Mouse (Mus musculus) heart, embryonic 11.5 days (tissue): ENCODE data around the gene Zfand4. TPM values are rescaled to one million over a fixed set of nuclear protein-coding genes. Genes with fewer than 3 reads are reported as not detected.
"Not testable (repeated sequence)": the region's sequence is repeated elsewhere in the genome, so short reads cannot be mapped to it uniquely, and the experiment has no call there.

Experiments used
- ATAC-seq: fragments of 200-750 bp; cut with Nextera tagmentation; replicated peaks from 2 replicates; pipeline ENCODE4 v1.8.0; 2017; ENCODE audit warnings: moderate library complexity; ENCODE audit not compliant: insufficient number of reproducible peaks, low FRiP score, low TSS enrichment
- H3K27ac ChIP-seq: fragments of 300-500 bp; sonication (generic); 2 replicates; pipeline ENCODE4 v1.5.1; 2014; ENCODE audit warnings: mild to moderate bottlenecking, low read depth, low read length
- H3K27me3 ChIP-seq: fragments of 300-500 bp; sonication (generic); 2 replicates; pipeline ENCODE4 v1.6.1; 2014; ENCODE audit warnings: mild to moderate bottlenecking, low read length, mixed read lengths; ENCODE audit not compliant: control insufficient read depth, insufficient read depth
- H3K36me3 ChIP-seq: fragments of 300-500 bp; sonication (generic); 2 replicates; pipeline ENCODE4 v1.6.1; 2014; ENCODE audit warnings: mild to moderate bottlenecking, low read length, moderate library complexity, mixed read lengths; ENCODE audit not compliant: control insufficient read depth, insufficient read depth
- H3K4me1 ChIP-seq: fragments of 300-500 bp; sonication (generic); 2 replicates; pipeline ENCODE4 v1.6.1; 2014; ENCODE audit warnings: low read length; ENCODE audit not compliant: control insufficient read depth, insufficient read depth
- H3K4me2 ChIP-seq: fragments of 300-500 bp; sonication (generic); 2 replicates; pipeline ENCODE4 v1.6.1; 2014; ENCODE audit warnings: mild to moderate bottlenecking, moderate library complexity
- H3K4me3 ChIP-seq: fragments of 300-500 bp; sonication (generic); 2 replicates; pipeline ENCODE4 v1.5.1; 2014; ENCODE audit warnings: low read depth, low read length
- H3K9ac ChIP-seq: fragments of 300-500 bp; sonication (generic); 2 replicates; pipeline ENCODE4 v1.6.1; 2014; ENCODE audit warnings: mild to moderate bottlenecking, low read depth, low read length, moderate library complexity
- H3K9me3 ChIP-seq: fragments of 300-500 bp; sonication (generic); replicated peaks from 2 replicates; pipeline ENCODE4 v1.6.1; 2016; ENCODE audit warnings: low read length; ENCODE audit not compliant: control insufficient read depth
- WGBS: fragments of 180-500 bp; shearing (Covaris S2); extraction: QIAGEN DNeasy Blood & Tissue Kit; methylation state at CpG from one replicate; pipeline ENCODE4 v1.1.7; 2014; ENCODE audit not compliant: insufficient replicate concordance; 5-methylcytosine and 5-hydroxymethylcytosine counted together
- polyA plus RNA-seq: library from polyadenylated mRNA; unstranded; fragments of >200 nt; fragmentation: Nextera tagmentation; extraction: Ambion mirVana; gene quantifications from 2 replicates; pipeline ENCODE4 v1.2.1, GENCODE M21; 2014

The Zfand4 gene
- 4.5 and 6.3 TPM in 2 replicates for polyA plus RNA-seq

DNA sequence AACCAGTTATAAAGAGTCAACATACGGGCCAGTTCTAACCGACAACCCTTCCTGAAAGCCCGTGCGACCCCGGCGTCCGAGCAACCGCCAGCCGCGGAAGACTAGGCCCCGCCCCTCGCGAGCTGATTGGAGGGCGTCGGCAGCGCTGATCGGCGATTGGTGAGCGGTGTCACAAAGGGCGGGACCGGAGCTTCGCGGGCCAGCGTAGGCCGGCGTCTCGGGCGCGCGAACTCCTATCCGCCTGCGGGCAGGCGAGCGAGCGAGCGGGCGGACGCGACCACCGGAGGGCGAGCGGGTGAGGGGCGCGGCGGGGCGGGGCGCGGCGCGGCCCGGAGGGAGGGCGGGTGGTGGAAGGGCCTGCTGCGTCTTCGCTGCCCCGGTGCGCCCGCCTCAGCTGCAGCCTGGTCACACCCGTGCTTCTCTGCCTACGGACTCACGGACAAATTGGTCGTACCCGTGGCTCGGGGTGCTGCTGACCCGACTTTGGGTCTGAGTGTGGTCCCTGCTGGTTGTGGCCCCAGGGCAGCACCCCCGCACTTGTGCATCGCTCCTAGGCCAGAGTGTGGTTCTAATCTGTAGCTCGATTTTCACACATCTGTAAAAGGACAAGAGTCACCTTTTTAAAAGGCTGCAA lies at the start of gene Zfand4:
Gene Zfand4 (plus strand): TSS at position 205 of the 634 bp plus-strand sequence.
- Histone ChIP-seq H3K4me3 (peak within 1 kb of the TSS; percentile 68), H3K9ac (peak within 1 kb of the TSS; percentile 80), H3K9me3 (no peaks in the 10 kb centered on the region), H3K4me2 (peak within 1 kb of the TSS; percentile 77), H3K36me3 (peaks cover 3% of the 10 kb centered on the region; the same call in 1 of the 2 replicates), H3K4me1 (peaks cover 2% of the 10 kb centered on the region; the same call in 1 of the 2 replicates), H3K27ac (peak within 1 kb of the TSS; percentile 46), H3K27me3 (no peaks in the 10 kb centered on the region)
- under 1% methylated on average over 65 of the region's 67 CpGs for WGBS
- ATAC-seq = peak; percentile 98

DNA sequence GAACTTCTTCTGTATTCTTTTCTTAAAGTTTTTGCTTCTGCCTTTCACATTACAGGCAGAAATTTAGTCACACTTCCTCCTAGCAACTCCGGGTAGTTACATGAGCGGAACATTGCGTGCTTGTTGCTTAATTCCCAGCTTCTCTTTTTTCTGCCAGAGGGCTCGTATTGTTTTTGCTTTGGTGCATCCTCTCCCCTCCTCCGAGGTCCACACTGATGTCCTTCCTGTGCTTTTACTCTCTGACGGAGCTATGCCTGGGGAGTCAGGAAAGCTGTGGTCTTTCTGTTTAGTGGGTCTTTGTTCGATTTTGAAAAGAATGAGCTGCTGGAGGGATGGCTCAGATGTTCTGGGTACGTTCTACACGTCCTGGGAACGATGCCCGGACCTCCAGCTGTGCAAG lies 36.3 kb upstream of the Zfand4 start:
- no peaks in the 10 kb centered on the region for H3K9me3 ChIP-seq
- 69% methylated on average over 11 of the region's 11 CpGs for WGBS
- ATAC-seq = no peak
- peaks cover 23% of the 10 kb centered on the region for H3K36me3 ChIP-seq
- no peaks in the 10 kb centered on the region for H3K27me3 ChIP-seq
- H3K4me3 ChIP-seq = no peak overlapping the region
- H3K4me1 ChIP-seq = no peaks in the 10 kb centered on the region
- no peak overlapping the region for H3K27ac ChIP-seq
- H3K9ac ChIP-seq = no peak overlapping the region
- no peak overlapping the region for H3K4me2 ChIP-seq

DNA sequence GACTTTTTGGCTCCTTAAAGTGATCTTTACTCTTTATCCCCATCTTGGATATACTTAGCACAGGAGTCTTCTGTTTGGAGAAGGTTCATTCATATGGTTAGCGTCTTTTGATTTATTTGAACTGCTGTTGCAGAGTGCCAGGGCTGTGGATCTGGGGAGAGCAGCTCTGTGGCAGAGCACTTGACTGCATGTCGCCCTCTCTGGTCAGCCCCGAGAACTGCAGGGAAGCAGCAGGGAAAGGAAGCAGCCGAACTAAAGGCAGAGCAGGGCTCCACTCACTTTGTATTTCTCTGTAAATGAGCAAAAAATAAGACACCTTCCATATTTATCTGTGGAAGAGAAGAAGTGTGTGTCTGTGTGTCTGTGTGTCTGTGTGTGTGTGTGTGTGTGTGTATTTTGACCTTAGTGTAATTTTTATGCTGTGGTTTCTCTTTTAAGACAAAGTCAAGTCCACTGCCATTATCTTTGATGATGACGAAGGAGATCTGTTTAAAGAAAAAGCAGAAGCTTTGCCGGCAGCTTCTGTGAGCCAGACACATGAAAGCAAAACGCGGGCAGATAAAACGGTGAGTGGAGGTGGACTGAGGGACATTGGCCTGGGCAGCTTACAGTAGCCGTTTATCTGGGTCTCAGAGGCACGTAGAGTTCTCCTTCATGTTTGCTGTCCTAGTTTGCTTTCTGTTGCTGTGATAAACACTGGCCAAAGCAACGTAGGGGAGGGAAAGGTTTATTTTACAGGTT lies 35.1 kb upstream of the Zfand4 start:
- H3K36me3 ChIP-seq = peaks cover 25% of the 10 kb centered on the region
- H3K4me1 ChIP-seq = no peaks in the 10 kb centered on the region
- H3K4me2 ChIP-seq = no peak overlapping the region
- no peak overlapping the region for H3K27ac ChIP-seq
- no peak overlapping the region for H3K4me3 ChIP-seq
- H3K9me3 ChIP-seq = no peaks in the 10 kb centered on the region
- no peak for ATAC-seq
- H3K9ac ChIP-seq = no peak overlapping the region
- H3K27me3 ChIP-seq = no peaks in the 10 kb centered on the region
- 60% methylated on average over 12 of the region's 12 CpGs for WGBS

DNA sequence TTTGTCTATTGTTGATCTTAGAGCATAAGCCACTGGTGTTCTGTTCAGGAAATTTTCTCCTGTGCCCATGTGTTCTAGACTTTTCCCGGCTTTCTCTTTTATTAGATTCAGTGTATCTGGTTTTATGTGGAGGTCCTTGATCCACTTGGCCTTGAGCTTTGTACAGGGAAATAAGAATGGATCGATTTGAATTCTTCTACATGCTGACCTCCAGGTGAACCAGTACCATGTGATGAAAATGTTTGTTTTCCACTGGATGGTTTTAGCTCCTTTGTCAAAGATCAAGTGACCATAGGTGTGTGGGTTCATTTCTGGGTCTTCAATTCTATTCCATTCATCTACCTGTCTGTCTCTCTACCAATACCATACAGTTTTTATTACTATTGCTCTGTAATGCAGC lies 29.2 kb upstream of the Zfand4 start:
- not testable (repeated sequence) for H3K27ac ChIP-seq, H3K9ac ChIP-seq, H3K4me1 ChIP-seq, H3K4me2 ChIP-seq, H3K27me3 ChIP-seq, H3K9me3 ChIP-seq, ATAC-seq, H3K4me3 ChIP-seq
- 86% methylated on average over 2 of the region's 2 CpGs for WGBS
- peaks cover 22% of the 10 kb centered on the region for H3K36me3 ChIP-seq

DNA sequence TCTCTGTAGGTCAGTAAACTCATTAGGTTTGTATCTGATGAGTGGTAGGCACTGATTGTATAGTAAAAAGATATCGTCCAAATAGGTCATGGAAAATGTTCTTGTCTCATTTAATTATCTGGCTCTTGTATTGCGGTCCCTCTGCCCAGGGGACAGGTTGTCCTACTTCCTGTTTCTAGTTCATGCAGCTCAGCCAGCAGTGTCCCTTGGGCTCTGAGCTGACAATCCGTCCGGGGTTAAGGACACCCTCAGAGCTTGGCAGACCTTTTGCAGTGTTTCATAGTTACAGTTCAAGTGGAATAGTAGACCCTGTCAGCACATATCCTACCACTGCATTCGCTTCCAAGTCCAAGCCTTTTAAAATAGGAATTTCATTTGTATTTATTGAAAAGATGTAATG lies 28.7 kb upstream of the Zfand4 start:
- H3K27ac ChIP-seq = no peak overlapping the region
- H3K36me3 ChIP-seq = peaks cover 23% of the 10 kb centered on the region
- no peaks in the 10 kb centered on the region for H3K4me1 ChIP-seq

DNA sequence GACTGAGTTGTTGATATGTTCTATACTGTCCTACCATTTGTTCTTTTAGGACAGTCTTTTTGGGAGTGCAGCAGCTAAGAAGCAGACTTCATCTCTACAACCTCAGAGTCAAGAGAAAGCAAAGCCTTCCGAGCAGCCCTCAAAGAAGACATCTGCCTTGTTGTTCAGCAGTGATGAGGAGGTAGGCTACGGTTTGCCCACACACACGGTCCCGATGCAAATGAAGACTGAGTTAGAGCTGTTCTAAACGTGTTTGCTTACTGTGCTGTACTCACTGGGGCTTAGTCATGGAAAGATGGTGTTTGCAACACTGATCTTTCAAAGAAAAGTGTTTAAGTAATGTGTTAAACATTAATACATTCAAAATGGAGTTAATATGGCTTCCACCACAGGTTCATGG lies 25.9 kb upstream of the Zfand4 start:
- no peak overlapping the region for H3K27ac ChIP-seq
- H3K36me3 ChIP-seq = peaks cover 15% of the 10 kb centered on the region
- ATAC-seq = no peak
- no peaks in the 10 kb centered on the region for H3K27me3 ChIP-seq
- WGBS = 83% methylated on average over 5 of the region's 5 CpGs
- no peaks in the 10 kb centered on the region for H3K9me3 ChIP-seq
- H3K9ac ChIP-seq = no peak overlapping the region
- H3K4me3 ChIP-seq = no peak overlapping the region
- H3K4me1 ChIP-seq = no peaks in the 10 kb centered on the region
- no peak overlapping the region for H3K4me2 ChIP-seq

More for the DNA sequence above, 28.7 kb upstream of the Zfand4 start:
- ATAC-seq = no peak
- WGBS = 82% methylated on average over 5 of the region's 5 CpGs
- no peak overlapping the region for H3K4me3 ChIP-seq
- no peak overlapping the region for H3K9ac ChIP-seq
- no peak overlapping the region for H3K4me2 ChIP-seq
- H3K27me3 ChIP-seq = no peaks in the 10 kb centered on the region
- H3K9me3 ChIP-seq = no peaks in the 10 kb centered on the region

DNA sequence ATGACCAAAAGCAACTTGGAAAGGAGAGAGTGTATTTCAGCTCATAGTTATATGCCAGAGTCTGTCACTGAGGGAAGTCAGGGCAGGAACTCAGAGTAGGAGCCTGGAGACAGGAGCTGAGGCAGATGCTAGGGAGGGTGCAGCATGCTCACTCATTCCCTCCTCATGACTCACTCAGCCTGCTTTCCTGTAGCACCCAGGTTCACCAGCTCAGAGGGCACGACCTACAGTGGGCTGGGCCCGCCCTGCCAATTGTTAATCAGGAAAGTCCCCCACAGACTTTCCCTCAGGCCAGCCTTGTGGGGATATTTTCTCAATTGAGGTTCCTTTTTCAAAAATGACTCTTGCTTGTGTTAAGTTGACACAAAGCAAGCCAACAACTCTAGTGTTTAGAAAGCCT lies 23.7 kb upstream of the Zfand4 start:
- H3K27ac ChIP-seq = no peak overlapping the region
- no peak overlapping the region for H3K4me2 ChIP-seq
- no peaks in the 10 kb centered on the region for H3K27me3 ChIP-seq
- no peaks in the 10 kb centered on the region for H3K9me3 ChIP-seq
- no peaks in the 10 kb centered on the region for H3K4me1 ChIP-seq
- ATAC-seq = no peak
- peaks cover 17% of the 10 kb centered on the region for H3K36me3 ChIP-seq
- H3K9ac ChIP-seq = no peak overlapping the region
- H3K4me3 ChIP-seq = no peak overlapping the region
- WGBS = 66% methylated on average over 2 of the region's 2 CpGs

DNA sequence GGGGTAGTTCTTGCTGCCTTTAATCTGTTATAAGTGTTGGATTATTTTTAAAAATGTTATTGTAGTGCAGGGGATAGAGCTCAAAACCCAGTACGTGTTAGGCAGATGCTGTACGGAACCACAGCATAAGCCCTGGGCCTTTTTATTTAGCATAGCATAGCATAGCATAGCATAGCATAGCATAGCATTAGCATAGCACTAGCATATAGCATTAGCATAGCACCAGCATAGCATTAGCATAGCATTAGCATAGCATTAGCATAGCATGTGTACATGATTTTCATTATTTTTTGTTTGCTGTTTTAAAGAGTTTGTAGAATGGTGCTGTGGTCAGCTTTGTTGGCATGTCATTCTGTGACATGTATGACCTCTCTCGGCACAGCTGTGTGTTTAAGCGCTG lies 4.4 kb upstream of the Zfand4 start:
- 93% methylated on average over 4 of the region's 4 CpGs for WGBS
- Histone ChIP-seq H3K9ac (no peak overlapping the region), H3K27ac (no peak overlapping the region), H3K4me3 (no peak overlapping the region), H3K27me3 (no peaks in the 10 kb centered on the region), H3K4me1 (no peaks in the 10 kb centered on the region), H3K36me3 (peaks cover 5% of the 10 kb centered on the region; the same call in 1 of the 2 replicates), H3K9me3 (no peaks in the 10 kb centered on the region), H3K4me2 (no peak overlapping the region)
- ATAC-seq = no peak
